Mouse (Mus musculus) ES-Bruce4 (cell line): ENCODE measurements around the gene Neurl1b.
A peak's percentile ranks its signal among the peaks of the same experiment; 100 is the strongest.

ENCODE experiments used
- CTCF ChIP-seq: IDR thresholded peaks from one replicate; pipeline ENCODE4 v1.8.1; 2011; ENCODE audit warnings: low read depth, low read length
- POLR2A ChIP-seq: IDR thresholded peaks from one replicate; pipeline ENCODE4 v1.8.1; 2011; ENCODE audit warnings: low read length; ENCODE audit not compliant: insufficient read depth

DNA sequence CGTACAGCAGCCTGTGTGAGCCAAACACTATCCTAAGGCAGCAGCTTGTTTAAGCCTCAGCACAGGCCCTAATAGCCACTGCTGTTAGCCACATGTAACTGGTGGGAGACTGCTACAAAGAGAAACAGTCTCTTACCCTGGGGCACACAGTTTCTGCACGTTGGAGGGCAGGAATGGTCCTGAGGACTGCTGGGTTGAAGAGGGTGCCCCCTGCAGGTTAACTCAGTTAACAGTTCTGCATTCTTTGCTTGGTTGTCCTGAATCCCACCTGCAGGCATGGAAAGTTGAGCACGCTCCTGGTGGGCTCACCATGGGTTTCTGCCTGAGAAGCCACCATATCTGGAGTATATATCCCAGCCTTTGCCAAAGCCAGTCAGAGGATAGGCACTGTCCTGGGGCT is 6.9 kb downstream of the Neurl1b start:
- TF ChIP-seq POLR2A (no peak), CTCF (peak; percentile 77)
